Mouse (Mus musculus): ENCODE measurements around the gene Arhgap10.
A peak's percentile ranks its signal among the peaks of the same experiment; 100 is the strongest.

Gene Arhgap10

DNA sequence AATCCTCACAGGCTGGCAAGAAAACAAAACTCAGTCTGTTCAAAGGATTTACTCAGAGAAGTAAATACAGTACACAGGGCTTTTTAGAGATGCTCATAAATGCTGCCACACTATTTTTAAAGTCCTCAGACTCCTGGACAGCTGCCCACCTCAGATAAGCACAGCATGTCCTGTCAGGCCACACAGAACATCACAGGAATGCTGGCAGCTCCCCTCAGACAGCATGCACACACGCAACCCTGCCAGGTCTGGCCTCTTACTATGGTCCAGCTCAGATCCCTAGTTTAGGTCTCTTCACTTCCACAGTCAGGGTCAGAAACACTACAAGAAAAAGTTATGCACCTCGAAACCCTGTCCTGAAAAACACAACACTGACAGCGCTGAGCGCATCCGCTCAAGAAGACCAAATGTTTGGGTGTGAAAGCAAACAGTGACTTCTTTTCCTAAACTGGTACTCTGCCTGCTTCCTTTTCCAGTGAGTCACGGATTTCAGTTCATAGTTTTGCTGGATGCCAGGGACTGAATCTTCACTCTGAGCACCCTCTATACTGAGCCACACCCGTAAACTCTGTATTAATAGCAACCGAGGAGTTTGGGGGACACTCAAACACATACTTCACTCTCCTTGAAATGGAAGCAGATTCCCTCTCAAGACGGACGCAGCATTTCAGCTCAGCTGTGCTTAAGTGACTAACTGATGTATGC is 73.4 kb downstream of the Arhgap10 start:
- no peak for DNase-seq (ENCODE audit: low read depth, low spot score)

DNA sequence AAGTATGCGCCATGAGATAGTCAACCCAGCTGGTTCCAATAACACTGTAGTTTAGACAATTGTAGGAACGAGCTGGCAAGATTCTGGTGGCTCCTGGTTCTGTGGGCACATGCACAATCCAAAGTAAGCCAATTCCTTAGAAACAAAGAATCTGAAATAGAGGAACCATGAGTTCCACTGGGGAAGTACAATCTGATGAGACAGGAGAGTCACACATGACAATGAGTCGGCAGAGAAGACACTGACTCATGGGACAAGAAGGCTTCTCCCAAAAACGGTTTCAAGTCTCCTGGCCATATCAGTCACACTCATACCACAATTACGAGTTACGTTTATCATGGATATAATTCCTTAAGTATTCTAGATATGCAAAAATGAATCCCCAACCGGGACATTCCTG is 75.3 kb downstream of the Arhgap10 start:
- DNase-seq (ENCODE audit: low read depth, low spot score), result no peak

DNA sequence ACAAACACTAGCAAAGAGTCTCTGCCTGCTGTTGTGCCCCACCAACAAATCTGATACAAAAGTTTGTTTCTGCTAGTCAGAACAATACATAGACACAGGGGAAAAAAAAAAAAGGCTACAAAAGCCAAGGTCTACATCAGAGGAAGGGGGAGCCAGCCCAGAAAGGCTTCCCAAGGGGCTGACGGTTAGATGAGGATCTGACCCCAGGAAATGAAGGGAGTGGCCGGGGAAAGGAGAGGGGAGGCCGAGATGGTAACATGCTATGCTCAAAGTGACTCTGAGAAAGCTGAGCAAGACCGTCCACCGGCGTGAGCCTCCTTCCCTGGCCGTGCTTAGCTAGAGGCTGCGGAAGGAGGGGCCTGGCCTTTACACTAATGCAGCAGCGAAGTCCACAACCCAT is 76.8 kb downstream of the Arhgap10 start:
- DNase-seq (ENCODE audit: low read depth, low spot score), result no peak

DNA sequence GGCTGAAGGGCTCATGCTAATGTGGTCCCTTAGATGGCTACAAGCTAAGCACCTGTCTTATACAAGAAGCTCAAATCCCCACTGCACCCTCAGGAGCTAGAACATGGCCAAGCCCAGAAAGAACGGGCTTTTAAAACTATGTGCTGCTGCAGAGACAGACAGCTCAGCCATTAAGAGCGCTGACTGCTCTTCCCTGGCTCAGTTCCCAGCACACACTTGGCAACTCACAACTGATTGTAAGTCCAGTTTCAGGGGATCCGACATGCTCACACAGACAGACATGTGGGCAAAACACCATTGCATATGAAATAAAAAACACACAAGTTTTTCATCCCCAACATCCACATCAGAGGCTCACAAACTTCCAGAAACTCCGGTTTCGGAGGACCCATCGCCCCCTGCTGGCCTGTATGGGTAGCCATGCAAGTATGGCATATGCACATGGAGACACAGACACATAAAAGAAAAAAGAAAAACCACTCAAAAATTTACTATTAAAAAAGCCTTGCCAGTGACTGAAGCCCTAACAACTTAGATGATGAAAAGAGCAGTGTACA is 77.4 kb downstream of the Arhgap10 start:
- DNase-seq (ENCODE audit: low read depth, low spot score), result no peak

DNA sequence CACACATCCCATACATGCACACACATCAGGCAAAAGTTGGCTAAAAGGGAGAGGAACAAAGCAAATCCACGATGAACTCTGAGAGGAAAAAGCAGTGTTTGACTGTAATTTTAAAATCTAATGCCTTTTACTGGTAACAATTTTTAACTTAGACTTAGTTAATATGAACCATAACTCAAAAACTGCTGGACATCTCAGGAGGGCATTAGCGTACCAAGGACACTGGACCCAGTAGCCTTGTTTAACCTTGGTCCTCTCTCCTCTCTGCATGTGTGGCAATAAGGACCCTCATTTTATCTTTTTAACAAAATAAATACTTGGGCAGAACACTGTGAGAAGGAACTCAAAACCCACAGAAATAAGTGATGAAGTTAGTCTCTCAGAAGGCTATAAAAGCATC is 78.1 kb downstream of the Arhgap10 start:
- no peak for DNase-seq (ENCODE audit: low read depth, low spot score)

DNA sequence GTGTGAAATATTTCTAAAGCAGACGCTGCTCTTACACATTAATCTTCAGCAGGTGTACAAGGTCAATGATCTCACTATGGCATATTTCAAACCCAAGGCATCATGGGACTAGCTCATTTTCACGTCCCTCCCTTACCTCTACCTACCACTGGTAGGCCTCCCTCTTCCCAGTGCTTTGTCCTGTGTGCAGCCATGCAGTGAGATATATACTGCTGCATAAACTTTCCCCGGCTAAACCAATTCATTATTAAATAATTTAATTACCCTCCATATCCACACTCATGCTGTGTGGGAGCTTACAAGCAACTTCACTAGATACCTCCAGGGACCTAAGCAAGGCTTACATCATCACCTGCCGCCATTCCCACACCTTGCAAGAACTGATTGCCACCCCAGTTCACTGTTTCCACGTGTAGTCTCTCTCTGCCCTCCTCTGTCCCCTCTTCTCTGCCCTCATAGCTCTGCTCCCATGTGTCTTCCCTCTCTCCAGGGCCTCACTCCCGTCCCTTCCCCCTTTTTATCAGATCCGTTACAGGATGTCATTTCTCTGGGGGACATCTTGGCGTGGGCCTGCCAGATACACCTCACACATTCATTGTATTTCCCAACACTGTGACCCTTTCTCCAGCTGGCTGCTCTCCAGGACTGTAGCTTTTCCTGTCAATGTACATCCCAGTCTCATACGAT is 79.8 kb downstream of the Arhgap10 start:
- DNase-seq (ENCODE audit: low read depth, low spot score), result no peak

DNA sequence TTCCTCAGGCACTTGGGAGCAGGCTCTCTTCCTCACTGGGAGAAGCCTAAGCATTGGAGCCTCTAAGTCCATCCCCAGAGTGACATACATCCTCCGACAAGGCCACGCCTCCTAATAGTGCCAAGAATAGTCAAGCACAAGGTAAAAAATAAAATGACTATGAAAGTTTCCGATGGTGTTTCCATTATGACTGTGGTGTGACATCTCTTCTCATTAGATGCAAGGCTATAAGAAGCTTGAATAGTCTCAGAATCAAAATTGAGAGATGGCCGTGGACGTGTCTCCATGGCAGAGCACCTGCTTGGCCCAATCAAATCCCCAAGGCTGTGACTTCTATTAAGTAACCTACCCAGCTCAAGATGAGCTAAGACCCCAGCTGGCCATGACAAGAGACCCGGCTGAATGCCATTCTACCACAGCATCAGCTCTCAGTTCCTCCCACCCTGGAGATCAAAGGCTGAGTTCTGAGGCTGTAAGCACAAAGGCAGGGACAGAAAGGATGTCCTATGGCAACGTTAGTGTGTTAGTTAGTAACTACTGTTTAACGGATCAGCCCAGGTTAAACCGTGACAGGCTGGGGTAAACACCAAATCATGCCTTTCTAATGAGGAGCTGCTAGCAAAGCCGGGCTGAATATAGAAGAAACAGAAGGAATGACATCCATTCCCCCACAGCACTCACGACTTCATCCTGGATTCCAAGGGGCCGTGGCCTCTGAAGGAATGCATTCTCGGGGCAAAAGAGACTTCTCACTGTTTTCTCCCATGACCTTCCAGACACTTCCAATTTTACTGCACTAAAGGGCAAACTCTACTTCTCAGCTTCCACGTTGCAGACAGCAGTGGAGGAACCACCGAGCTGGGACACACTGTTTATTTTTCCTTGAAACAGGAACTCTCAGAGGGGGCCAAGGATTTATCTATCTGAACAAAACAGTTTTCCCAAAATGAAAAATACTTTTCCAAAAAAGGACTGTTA is 81.5 kb downstream of the Arhgap10 start:
- DNase-seq (ENCODE audit: low read depth, low spot score), result no peak

DNA sequence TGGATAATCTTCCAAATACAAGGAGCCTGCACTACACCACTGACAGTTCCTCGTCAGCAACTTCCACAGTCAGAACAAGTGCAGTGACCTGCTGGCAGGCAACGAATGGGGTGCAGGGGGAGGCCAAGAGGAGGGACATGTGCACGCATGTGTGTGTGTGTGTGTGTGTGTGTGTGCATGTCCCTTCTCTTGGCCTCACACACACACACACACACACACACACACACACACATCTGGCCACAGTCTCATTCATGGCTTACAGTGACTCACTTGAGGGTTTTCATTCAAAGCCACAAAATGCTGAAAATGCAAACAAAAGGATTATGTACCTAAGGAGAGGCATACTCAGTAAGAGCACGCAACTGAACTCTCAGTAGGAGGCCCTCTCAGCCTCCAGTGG is 84.5 kb downstream of the Arhgap10 start:
- DNase-seq (ENCODE audit: low read depth, low spot score), result no peak

DNA sequence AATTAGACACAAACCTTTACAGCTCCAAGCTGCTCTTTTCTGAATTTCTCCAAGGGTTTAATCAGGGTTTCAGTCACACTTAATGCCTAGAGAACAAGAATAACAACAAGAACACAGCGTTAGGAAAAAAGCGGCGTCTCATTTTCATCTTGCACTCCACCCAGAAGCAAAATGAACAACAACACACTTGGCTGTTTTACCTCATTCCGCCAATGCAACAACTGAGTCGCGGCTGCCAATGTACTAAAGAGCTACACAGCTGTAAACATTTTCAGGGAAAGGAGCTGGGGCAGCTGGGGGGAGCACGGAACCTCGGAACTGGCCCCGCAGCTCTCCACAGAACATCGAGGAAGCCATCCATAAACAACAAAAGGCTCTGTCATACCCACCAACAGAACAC is 85.0 kb downstream of the Arhgap10 start:
- DNase-seq (ENCODE audit: low read depth, low spot score), result no peak

DNA sequence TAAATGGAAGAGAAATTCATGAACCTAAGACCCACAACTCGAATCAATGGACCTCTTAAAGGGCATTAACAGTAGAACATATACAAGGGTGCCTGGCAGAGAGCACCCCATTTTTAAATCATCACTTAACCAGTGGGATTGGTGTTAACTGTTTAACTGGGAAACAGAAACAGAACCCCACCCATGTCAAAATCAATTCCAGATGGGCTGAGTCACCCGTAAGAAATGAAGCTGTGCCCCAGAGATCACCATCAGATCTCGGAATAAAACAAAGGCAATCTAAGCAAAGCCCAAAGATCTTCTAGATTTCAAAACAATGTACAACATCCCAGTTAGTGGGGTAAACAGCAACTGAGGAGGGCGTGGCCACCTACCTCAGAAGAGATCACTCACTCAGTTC is 89.3 kb downstream of the Arhgap10 start:
- DNase-seq (ENCODE audit: low read depth, low spot score), result no peak

DNA sequence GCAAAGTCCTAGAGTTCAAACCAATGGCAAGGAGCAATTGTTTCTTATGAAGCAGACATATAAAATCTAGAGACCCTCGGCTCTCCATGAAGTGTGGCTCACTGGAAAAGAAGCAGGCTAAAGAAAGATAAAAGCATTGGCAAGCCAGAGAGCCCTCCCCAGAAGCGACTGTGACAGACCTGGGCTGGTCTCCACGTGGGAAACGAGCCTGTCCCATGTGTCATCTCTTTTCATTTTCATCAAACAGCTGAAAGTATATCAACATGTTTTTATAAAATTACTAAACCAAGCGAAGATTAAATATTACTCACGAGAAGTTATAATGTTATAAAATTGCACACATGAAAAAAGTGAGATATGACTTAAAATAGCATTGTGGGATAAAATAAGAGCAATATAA is 89.7 kb downstream of the Arhgap10 start:
- no peak for DNase-seq (ENCODE audit: low read depth, low spot score)

DNA sequence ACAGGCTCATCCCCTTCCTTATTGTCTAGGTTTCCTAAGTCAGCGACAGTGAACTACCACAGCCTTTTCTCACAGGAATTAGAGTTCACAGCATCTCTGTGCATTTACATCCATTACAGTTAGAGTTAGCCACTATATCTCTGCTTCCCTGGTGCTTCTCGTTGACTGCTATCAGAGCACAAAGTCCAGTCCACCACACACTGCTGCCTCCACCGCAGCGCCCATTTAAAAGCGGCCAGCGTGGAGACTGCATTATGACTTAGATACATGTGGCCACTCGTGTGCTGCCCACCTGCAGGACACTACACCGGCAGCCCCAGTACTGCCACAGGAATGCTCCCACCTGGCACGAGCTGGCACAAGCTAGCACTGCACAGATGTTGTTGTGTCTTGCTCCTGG is 90.3 kb downstream of the Arhgap10 start:
- no peak for DNase-seq (ENCODE audit: low read depth, low spot score)

DNA sequence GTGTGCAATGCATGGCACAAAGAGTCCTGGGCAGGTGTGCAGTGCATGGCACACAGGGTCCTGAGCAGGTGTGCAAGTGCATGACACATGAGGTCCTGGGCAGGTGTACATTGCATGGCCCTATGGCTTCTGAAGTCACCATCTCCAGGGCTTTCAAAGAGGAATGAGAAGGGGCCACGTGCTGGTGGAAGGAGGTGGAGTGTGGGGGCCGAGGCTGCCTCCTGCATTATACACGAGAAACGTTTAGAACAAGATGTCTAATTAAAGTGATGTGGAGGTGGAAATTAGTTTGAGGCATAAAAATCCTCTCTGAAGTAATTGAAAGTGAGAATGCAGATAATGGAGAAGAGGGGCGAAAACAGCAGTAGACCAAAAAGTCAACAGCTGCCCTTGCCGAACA is 93.9 kb downstream of the Arhgap10 start:
- DNase-seq (ENCODE audit: low read depth, low spot score), result no peak

DNA sequence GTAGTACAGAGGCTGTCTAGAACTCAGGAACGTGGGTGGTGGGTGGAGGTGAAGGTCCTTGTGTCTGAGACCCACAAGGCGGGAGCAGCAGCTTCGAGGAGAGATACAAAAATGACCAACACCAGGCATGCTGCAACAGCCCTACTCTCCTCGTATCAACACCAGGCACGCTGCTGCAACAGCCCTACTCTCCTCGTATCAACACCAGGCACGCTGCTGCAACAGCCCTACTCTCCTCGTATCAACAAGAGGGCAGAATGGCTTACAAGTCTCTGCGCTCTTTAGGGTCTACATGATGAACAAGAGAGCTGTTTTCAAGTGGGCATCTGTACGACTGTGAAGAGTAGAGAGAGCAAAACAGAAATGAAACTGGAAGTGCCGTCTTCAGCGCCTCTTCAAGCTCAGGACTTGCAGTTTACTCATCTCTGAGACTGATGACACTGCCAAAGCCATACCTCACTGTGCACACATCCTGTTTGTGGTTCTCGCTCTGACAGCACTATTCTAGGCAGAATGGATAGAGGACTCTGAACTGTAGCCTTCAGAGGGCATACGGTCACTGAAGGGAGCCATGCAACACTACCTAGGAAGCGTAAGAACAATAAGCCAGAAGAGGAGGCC is 95.0 kb downstream of the Arhgap10 start:
- DNase-seq (ENCODE audit: low read depth, low spot score), result no peak

DNA sequence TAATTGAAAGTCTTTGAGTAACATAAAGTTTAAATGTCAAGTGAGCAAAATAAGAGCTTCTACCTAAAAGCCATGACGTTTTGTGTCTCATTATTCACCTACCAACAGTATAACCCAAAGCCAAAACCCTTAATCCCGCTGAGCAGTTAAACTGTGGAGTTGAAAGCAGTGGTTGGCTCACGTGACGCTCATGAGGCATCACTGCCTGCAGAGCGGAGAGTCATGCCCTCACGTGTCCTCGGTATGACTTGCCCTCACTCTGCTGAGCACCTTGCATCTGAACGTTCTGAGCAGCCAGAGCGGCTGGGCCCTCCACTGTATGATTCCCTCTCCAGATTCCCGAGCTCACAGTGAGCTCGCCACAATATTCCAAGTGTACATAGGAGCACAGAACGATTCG is 96.2 kb downstream of the Arhgap10 start:
- no peak for DNase-seq (ENCODE audit: low read depth, low spot score)

DNA sequence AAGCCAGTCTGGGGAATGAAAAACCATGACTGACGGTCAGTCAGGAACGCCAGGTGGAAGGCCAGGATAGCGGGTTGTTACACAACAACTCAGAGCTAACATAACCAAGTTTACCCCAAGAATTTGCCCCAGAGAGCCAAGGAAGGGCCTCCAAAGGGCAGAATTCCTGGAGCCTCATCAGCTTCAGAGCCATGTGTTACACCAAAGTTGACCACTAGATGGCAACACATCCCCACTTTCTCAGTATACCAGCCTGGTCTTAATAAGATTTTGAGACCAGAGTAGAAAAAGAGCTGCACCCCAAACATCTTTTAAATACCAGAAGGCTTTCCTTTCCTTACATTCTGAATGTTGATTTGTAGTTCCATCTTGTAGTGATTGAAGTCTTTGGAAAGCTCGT is 98.0 kb downstream of the Arhgap10 start:
- DNase-seq (ENCODE audit: low read depth, low spot score), result peak; percentile 61

DNA sequence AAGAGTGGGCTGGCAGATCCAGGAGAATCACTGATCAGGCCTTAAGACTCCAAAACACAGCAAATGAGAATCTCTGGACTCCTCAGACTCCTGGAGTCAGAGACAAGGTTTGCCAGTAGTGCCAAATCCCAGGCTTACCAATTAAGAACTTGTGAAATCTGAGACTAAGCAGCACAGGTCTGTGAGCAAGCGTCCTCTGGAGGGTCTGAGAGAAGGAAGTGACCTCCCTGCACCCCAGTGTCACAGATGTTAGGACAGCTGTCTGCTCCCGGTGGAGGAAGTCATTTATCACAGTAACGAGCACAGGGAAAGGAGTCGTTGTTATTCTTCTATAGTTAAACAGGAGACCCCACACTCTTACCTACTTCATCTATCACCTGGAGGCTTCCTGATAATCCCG is 101.0 kb downstream of the Arhgap10 start:
- no peak for DNase-seq (ENCODE audit: low read depth, low spot score)

DNA sequence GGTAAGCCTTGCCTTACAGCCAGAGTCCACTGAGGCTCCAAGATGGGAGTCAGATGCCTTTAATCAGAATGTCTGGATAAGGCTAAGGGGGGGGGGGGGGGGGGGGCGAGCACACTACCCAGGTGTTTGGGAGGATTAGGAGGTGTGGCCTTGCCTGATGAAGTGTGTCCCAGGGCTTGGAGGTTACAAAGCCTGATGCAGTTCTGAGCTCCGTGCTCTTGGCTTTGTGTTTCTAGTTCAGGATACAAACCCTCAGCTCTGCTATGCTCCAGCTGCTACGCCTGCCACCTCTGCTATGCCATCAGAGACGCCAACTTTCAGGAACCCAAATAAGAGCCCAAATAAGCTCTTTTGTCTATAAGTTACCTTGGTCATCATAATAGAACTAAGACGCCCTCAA is 101.7 kb downstream of the Arhgap10 start:
- DNase-seq (ENCODE audit: low read depth, low spot score), result no peak

DNA sequence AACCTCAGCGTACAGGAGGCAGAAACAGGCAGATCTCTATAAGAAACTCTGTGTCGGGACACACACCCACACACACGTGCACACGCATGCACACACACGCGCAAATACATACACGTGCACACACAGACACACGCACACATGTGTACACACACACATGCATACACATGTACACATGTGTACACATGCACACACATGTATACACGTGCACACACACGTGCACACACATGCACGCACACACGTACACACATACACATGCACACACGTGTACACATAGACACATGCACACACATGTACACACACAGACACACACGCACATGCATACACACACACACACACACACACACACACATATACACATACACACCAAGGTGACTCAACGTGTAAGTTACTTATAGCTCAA is 106.5 kb downstream of the Arhgap10 start:
- no peak for DNase-seq (ENCODE audit: low read depth, low spot score)

DNA sequence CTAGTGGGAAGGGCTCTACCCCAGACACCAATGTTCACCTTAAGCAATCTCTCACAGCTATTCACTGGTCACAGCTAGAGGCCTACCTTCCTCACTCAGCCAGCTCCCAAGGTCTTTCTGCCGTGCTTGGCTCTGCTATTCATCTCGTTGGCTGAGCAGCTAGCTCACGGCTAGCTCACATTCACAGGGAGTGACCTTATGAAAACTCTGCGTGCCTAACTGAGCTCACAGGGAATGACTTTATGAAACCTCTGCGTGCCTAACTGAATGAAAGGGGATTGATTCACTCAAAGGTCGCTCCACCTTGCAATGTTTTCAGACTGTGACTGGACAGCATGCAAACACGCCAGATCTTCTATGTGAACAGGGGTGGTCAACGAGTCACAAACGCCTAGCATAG is 107.4 kb downstream of the Arhgap10 start:
- DNase-seq (ENCODE audit: low read depth, low spot score), result no peak

DNA sequence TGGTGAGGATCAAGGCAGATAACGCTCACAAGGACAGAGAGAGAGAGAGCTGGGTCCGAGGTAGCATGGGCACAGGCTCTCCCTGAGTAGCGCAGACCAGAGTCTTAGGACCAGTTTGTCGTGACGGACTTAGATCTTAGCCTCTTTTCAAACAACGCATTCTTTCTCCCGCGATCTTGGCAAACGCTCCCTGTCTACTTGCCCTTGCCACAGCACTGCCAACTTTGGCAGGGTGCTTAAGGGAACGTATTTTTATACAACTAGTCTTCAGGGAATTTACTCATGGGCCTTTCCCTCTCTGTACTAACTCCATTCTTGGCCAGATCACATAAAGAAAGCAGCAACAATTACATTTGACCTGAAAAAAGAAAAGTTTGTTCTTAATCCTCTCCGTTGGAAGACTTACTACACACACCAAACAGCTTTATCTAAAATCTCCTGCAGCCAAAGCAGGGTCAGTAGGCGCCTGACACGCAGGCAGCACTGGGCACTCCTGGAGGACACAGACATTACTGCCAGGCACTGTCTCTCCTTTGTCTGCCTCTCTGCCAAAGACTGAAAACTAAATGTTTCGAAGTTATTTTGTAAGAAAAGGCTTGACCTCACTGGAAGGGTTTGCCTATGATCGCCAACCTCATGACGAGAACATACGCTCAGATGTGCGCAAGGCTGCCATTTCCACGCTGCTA is 109.1 kb downstream of the Arhgap10 start:
- DNase-seq (ENCODE audit: low read depth, low spot score), result no peak
